Mouse (Mus musculus): Measurements from ENCODE around the gene Kat8. TPM values are rescaled to one million over a fixed set of nuclear protein-coding genes. Genes with fewer than 3 reads are reported as not detected.

Gene Kat8
- polyA plus RNA-seq, 1 experiment, result 11.3 TPM

- peaks cover 13% of the 10 kb centered on the region; the same call in 1 of the 2 replicates for H3K36me3 ChIP-seq (ENCODE audit: control insufficient read depth, insufficient read depth, low read length)
- WGBS, result 91% methylated on average over 5 of the region's 5 CpGs
- DNase-seq (ENCODE audit: low read depth in 1 of 2, low spot score in 2 of 2), result no peak
- H3K27me3 ChIP-seq (ENCODE audit: control insufficient read depth, insufficient read depth, low read length), result no peaks in the 10 kb centered on the region
- H3K4me3 ChIP-seq (ENCODE audit: extremely low read depth, insufficient read depth, insufficient read length), result no peak overlapping the region
- no peaks in the 10 kb centered on the region for H3K4me1 ChIP-seq (ENCODE audit: control insufficient read depth, insufficient read depth, insufficient read length)
- H3K27ac ChIP-seq (ENCODE audit: insufficient read depth, low read length), result no peak overlapping the region
- no peak for TF ChIP-seq CTCF (IDR thresholded peaks at IDR 0.05; ENCODE audit: extremely low read depth, insufficient read depth, insufficient read length, insufficient replicate concordance)
- no peak for TF ChIP-seq POLR2A (IDR thresholded peaks at IDR 0.05; ENCODE audit: low read depth, low read length)
Measured at GRCm38 (mm10) chr7:127928596-127928995, 16.3 kb downstream of the Kat8 start.

GRCm38 (mm10) chr7:127929923-127930322, 17.6 kb downstream of the Kat8 start, which contains the start of gene Prss8:
Gene Prss8, minus strand, starts transcription at chr7:127930104.
- TF ChIP-seq CTCF (IDR thresholded peaks at IDR 0.05; ENCODE audit: extremely low read depth, insufficient read depth, insufficient read length, insufficient replicate concordance), result no peak
- no peak for TF ChIP-seq POLR2A (IDR thresholded peaks at IDR 0.05; ENCODE audit: low read depth, low read length)
- Histone ChIP-seq H3K36me3 (ENCODE audit: control insufficient read depth, insufficient read depth, low read length) (peaks cover 10% of the 10 kb centered on the region; the same call in 1 of the 2 replicates), H3K4me3 (ENCODE audit: extremely low read depth, insufficient read depth, insufficient read length) (no peak within 1 kb of the TSS), H3K4me1 (ENCODE audit: control insufficient read depth, insufficient read depth, insufficient read length) (no peaks in the 10 kb centered on the region), H3K27ac (ENCODE audit: insufficient read depth, low read length) (no peak within 1 kb of the TSS), H3K27me3 (ENCODE audit: control insufficient read depth, insufficient read depth, low read length) (no peaks in the 10 kb centered on the region)
- DNase-seq (ENCODE audit: low read depth in 1 of 2, low spot score in 2 of 2), result no peak
- 80% methylated on average over 6 of the region's 6 CpGs for WGBS

- WGBS, result 82% methylated on average over 5 of the region's 5 CpGs
- Histone ChIP-seq H3K36me3 (ENCODE audit: control insufficient read depth, insufficient read depth, low read length) (peaks cover 7% of the 10 kb centered on the region; the same call in 1 of the 2 replicates), H3K27me3 (ENCODE audit: control insufficient read depth, insufficient read depth, low read length) (no peaks in the 10 kb centered on the region), H3K4me3 (ENCODE audit: extremely low read depth, insufficient read depth, insufficient read length) (no peak overlapping the region), H3K27ac (ENCODE audit: insufficient read depth, low read length) (no peak overlapping the region), H3K4me1 (ENCODE audit: control insufficient read depth, insufficient read depth, insufficient read length) (no peaks in the 10 kb centered on the region)
- DNase-seq (ENCODE audit: low read depth in 1 of 2, low spot score in 2 of 2), result no peak
- no peak for TF ChIP-seq POLR2A (IDR thresholded peaks at IDR 0.05; ENCODE audit: low read depth, low read length)
- no peak for TF ChIP-seq CTCF (IDR thresholded peaks at IDR 0.05; ENCODE audit: extremely low read depth, insufficient read depth, insufficient read length, insufficient replicate concordance)
Measured at GRCm38 (mm10) chr7:127930636-127931035, 18.3 kb downstream of the Kat8 start.

GRCm38 (mm10) chr7:127931351-127932135, 19.2 kb downstream of the Kat8 start:
- peaks cover 3% of the 10 kb centered on the region; the same call in 1 of the 2 replicates for H3K4me1 ChIP-seq (ENCODE audit: control insufficient read depth, insufficient read depth, insufficient read length)
- WGBS, result 57% methylated on average over 13 of the region's 13 CpGs
- no peak overlapping the region for H3K4me3 ChIP-seq (ENCODE audit: extremely low read depth, insufficient read depth, insufficient read length)
- H3K27ac ChIP-seq (ENCODE audit: insufficient read depth, low read length), result no peak overlapping the region
- TF ChIP-seq POLR2A (IDR thresholded peaks at IDR 0.05; ENCODE audit: low read depth, low read length) (no peak), CTCF (IDR thresholded peaks at IDR 0.05; ENCODE audit: extremely low read depth, insufficient read depth, insufficient read length, insufficient replicate concordance) (no peak)
- H3K36me3 ChIP-seq (ENCODE audit: control insufficient read depth, insufficient read depth, low read length), result peaks cover 1% of the 10 kb centered on the region; the same call in 1 of the 2 replicates
- no peak for DNase-seq (ENCODE audit: low read depth in 1 of 2, low spot score in 2 of 2)
- H3K27me3 ChIP-seq (ENCODE audit: control insufficient read depth, insufficient read depth, low read length), result no peaks in the 10 kb centered on the region

- no peak overlapping the region for H3K27ac ChIP-seq (ENCODE audit: insufficient read depth, low read length)
- no peak for DNase-seq (ENCODE audit: low read depth in 1 of 2, low spot score in 2 of 2)
- 79% methylated on average over 13 of the region's 13 CpGs for WGBS
- H3K36me3 ChIP-seq (ENCODE audit: control insufficient read depth, insufficient read depth, low read length), result no peaks in the 10 kb centered on the region
- TF ChIP-seq CTCF (IDR thresholded peaks at IDR 0.05; ENCODE audit: extremely low read depth, insufficient read depth, insufficient read length, insufficient replicate concordance) (no peak), POLR2A (IDR thresholded peaks at IDR 0.05; ENCODE audit: low read depth, low read length) (no peak)
- H3K27me3 ChIP-seq (ENCODE audit: control insufficient read depth, insufficient read depth, low read length), result no peaks in the 10 kb centered on the region
- H3K4me3 ChIP-seq (ENCODE audit: extremely low read depth, insufficient read depth, insufficient read length), result no peak overlapping the region
- H3K4me1 ChIP-seq (ENCODE audit: control insufficient read depth, insufficient read depth, insufficient read length), result peaks cover 3% of the 10 kb centered on the region; the same call in 1 of the 2 replicates
Measured at GRCm38 (mm10) chr7:127932273-127933031, 20.1 kb downstream of the Kat8 start.

- Histone ChIP-seq H3K4me3 (ENCODE audit: extremely low read depth, insufficient read depth, insufficient read length) (no peak overlapping the region), H3K27me3 (ENCODE audit: control insufficient read depth, insufficient read depth, low read length) (no peaks in the 10 kb centered on the region), H3K27ac (ENCODE audit: insufficient read depth, low read length) (no peak overlapping the region), H3K36me3 (ENCODE audit: control insufficient read depth, insufficient read depth, low read length) (no peaks in the 10 kb centered on the region), H3K4me1 (ENCODE audit: control insufficient read depth, insufficient read depth, insufficient read length) (peaks cover 3% of the 10 kb centered on the region; the same call in 1 of the 2 replicates)
- TF ChIP-seq CTCF (IDR thresholded peaks at IDR 0.05; ENCODE audit: extremely low read depth, insufficient read depth, insufficient read length, insufficient replicate concordance), result no peak
- WGBS, result 88% methylated on average over 5 of the region's 5 CpGs
- DNase-seq (ENCODE audit: low read depth in 1 of 2, low spot score in 2 of 2), result no peak
Measured at GRCm38 (mm10) chr7:127934075-127934474, 21.8 kb downstream of the Kat8 start.
